Mouse (Mus musculus): ENCODE measurements at regions not wholly inside any gene's neighbourhood (a gene's known extent, or its start where the extent isn't known, plus 50 kb on each side); places are given as distances from the start of the nearest gene placed in this dataset.

DNA sequence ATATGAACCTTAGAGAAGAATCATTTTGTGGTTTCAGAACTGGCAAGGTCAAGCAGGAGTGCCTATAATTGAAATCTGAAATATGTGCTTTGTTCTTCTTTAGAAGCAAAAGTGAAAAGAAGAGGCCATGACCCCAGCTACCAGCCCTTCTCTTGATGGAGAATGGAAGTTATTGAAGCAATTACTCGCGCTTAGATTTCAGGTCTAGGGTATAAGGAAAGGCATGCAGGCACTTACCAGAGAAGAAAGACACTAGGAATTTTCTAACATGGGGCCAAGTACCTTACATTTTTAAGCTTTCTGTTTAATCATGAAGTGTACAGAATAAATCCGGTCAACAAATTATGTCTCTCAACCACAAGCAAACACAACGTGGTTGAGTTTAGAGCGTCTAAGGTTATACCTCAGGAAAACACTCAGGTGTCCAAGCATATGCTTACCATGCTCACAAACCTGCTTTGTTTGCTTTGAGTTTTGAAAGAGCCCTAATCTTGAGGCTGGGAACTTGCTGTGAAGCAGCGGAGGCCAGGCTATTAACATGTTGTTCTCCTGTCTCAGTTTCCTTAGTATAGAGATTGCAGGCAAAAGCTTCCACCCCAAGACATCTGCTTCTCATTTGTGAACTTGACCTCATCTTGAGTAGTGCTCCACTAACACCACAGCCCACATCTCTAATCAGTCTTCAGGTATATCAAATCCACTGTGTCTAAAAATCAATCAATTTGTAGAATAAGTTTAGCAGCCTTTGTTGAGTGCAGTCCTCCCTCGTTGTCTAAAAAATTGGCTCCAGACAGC lies 251.4 kb upstream of the C9orf72 start:
- no peaks in the 10 kb centered on the region for H3K36me3 ChIP-seq (ENCODE audit: control insufficient read depth, insufficient read depth, low read length)
- 0 out of 2 replicates have a peak overlapping the region, but pooled peaks have one; percentile 10 for H3K27ac ChIP-seq (replicated peaks; ENCODE audit: low read depth, low read length)
- no peaks in the 10 kb centered on the region for H3K27me3 ChIP-seq (ENCODE audit: control insufficient read depth, insufficient read depth, low read length)
- H3K9ac ChIP-seq (ENCODE audit: low read length): no peak overlapping the region
- H3K4me2 ChIP-seq (ENCODE audit: low read depth, severe bottlenecking): no peak overlapping the region
- no peak overlapping the region for H3K4me3 ChIP-seq (ENCODE audit: low read depth, low read length)
- peak; percentile 72 for ATAC-seq (ENCODE audit: insufficient number of reproducible peaks, low FRiP score, low TSS enrichment, low read depth)
- H3K4me1 ChIP-seq (ENCODE audit: control insufficient read depth, insufficient read depth, low read length): no peaks in the 10 kb centered on the region
- H3K9me3 ChIP-seq (ENCODE audit: control insufficient read depth, low read length): no peaks in the 10 kb centered on the region
- WGBS: 32% methylated on average over 7 of the region's 7 CpGs
- DNase-seq (ENCODE audit: low spot score): peak; percentile 64

DNA sequence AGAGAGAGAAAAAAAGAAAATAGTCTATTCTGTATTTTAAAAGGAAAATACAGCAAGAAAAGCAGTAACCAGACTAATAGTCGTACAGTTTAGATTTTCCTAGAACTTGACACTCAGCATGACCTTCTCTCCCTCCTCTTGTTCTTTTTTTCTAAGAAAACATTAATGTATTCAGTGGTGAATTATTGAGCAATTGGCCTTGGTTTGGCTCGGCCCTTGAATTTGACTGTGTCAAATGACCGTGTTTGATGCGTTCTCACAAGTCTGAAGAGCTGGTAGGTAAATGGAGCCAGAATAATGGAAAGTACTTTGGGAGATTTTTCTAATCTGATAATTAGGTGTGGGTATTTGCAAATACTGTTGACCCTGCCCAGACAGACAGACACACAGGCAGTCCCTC lies 248.0 kb upstream of the C9orf72 start:
- 91% methylated on average over 4 of the region's 4 CpGs for WGBS
- no peak for ATAC-seq (ENCODE audit: insufficient number of reproducible peaks, low FRiP score, low TSS enrichment, low read depth)

More for the DNA sequence above, 248.0 kb upstream of the C9orf72 start:
- Histone ChIP-seq H3K9ac (ENCODE audit: low read length) (no peak overlapping the region), H3K27me3 (ENCODE audit: control insufficient read depth, insufficient read depth, low read length) (no peaks in the 10 kb centered on the region), H3K4me3 (ENCODE audit: low read depth, low read length) (no peak overlapping the region), H3K4me2 (ENCODE audit: low read depth, severe bottlenecking) (no peak overlapping the region), H3K4me1 (ENCODE audit: control insufficient read depth, insufficient read depth, low read length) (no peaks in the 10 kb centered on the region), H3K27ac (replicated peaks; ENCODE audit: low read depth, low read length) (no peak overlapping the region), H3K9me3 (ENCODE audit: control insufficient read depth, low read length) (no peaks in the 10 kb centered on the region), H3K36me3 (ENCODE audit: control insufficient read depth, insufficient read depth, low read length) (no peaks in the 10 kb centered on the region)
- DNase-seq (ENCODE audit: low spot score): no peak

All from limb, embryonic 11.5 days (tissue).